Comparison of ENCODE assay signal across 26 mouse cellular contexts in genomic region chr5:132848086-132848485, GRCm38 (mm10).
"Had no signal": no experiment of that assay in that cellular context is flagged by ENCODE, and none has a peak within 500 bp of the region (broad histone marks: within the 10 kb centered on the region; RNA-seq: fewer than 3 reads in every experiment).

No protein-coding gene starts in this region.

- H3K4me3 ChIP-seq: gastrocnemius, adult 2 months; heart, embryonic 10.5 days; heart, embryonic 12.5 days; hindbrain, embryonic 10.5 days; hindbrain, embryonic 12.5 days; hindbrain, embryonic 15.5 days; intestine, embryonic 15.5 days; limb, embryonic 13.5 days; limb, embryonic 15.5 days; liver, embryonic 12.5 days had no signal

- H3K27ac ChIP-seq: gastrocnemius, adult 2 months; heart, embryonic 10.5 days; hindbrain, embryonic 10.5 days; hindbrain, embryonic 12.5 days; hindbrain, embryonic 15.5 days; intestine, embryonic 15.5 days; limb, embryonic 13.5 days; limb, embryonic 15.5 days; liver, embryonic 12.5 days; liver, embryonic 14.5 days had no signal

- ATAC-seq: inflammation-experienced regulatory T-cells, adult 6 months; intestine, embryonic 15.5 days; intestine, postnatal 0 days; liver, embryonic 12.5 days had no signal

- H3K36me3 ChIP-seq: heart, embryonic 10.5 days; heart, embryonic 12.5 days; hindbrain, embryonic 10.5 days; hindbrain, embryonic 12.5 days; hindbrain, embryonic 15.5 days; intestine, embryonic 15.5 days; limb, embryonic 13.5 days; limb, embryonic 15.5 days; liver, embryonic 12.5 days had no signal

- H3K4me2 ChIP-seq: heart, embryonic 12.5 days; hindbrain, embryonic 12.5 days; hindbrain, embryonic 15.5 days; intestine, embryonic 15.5 days; limb, embryonic 13.5 days; limb, embryonic 15.5 days; liver, embryonic 12.5 days had no signal

- H3K27me3 ChIP-seq: heart, embryonic 12.5 days; hindbrain, embryonic 12.5 days; hindbrain, embryonic 15.5 days; intestine, embryonic 15.5 days; limb, embryonic 13.5 days; limb, embryonic 15.5 days; liver, embryonic 12.5 days had no signal

- DNase-seq: gastrocnemius, adult 2 months; gastrocnemius, postnatal 10 days; gastrocnemius, postnatal 25 days; heart, adult 18-20 months; heart, postnatal 10 days; heart, postnatal 4 days; kidney, adult 18-20 months; kidney, adult 8-10 months; kidney, postnatal 10 days; kidney, postnatal 25 days; kidney, postnatal 4 days; layer of hippocampus, adult 9-11 months; layer of hippocampus, postnatal 36 days; left cerebral cortex, postnatal 4 days had no signal

- H3K9ac ChIP-seq: heart, embryonic 12.5 days; hindbrain, embryonic 12.5 days; hindbrain, embryonic 15.5 days; intestine, embryonic 15.5 days; limb, embryonic 13.5 days; limb, embryonic 15.5 days; liver, embryonic 12.5 days; liver, embryonic 14.5 days had no signal

- H3K4me1 ChIP-seq: heart, embryonic 10.5 days; heart, embryonic 12.5 days; hindbrain, embryonic 15.5 days; intestine, embryonic 15.5 days had no signal

- H3K9me3 ChIP-seq: heart, embryonic 10.5 days; heart, embryonic 12.5 days; hindbrain, embryonic 12.5 days; hindbrain, embryonic 15.5 days; intestine, embryonic 15.5 days; limb, embryonic 15.5 days; liver, embryonic 12.5 days had no signal
